Mouse (Mus musculus): ENCODE results near the gene Adamts13.

GRCm38 (mm10) chr2:26997993-26998392 lies 24.8 kb downstream of the Adamts13 start:
- no peak for TF ChIP-seq CTCF (IDR thresholded peaks at IDR 0.05; ENCODE audit: insufficient read depth, low read depth, low read length)
- no peak for TF ChIP-seq POLR2A (IDR thresholded peaks at IDR 0.05; ENCODE audit: insufficient read depth, low read depth, low read length)

Measured in olfactory bulb, adult 2 months (tissue).